Mouse (Mus musculus) thymus, postnatal 36 days (tissue): Measurements from ENCODE around the gene Iqsec1.

Experiments used
- DNase-seq, 2 experiments: peaks; one replicate each; pipeline ENCODE4 v3.0.0; 2022; ENCODE audit warnings: mixed read lengths in 2 of 2

Iqsec1 gene

GRCm38 (mm10) chr6:90887024-90887775 is 101.3 kb downstream of the Iqsec1 start:
- no peak for DNase-seq

GRCm38 (mm10) chr6:90885626-90886025 is 102.9 kb downstream of the Iqsec1 start:
- no peak for DNase-seq

- no peak for DNase-seq
Observed at GRCm38 (mm10) chr6:90884631-90885030, 103.9 kb downstream of the Iqsec1 start.

- DNase-seq: no peak
Observed at GRCm38 (mm10) chr6:90880975-90881374, 107.5 kb downstream of the Iqsec1 start.

- DNase-seq: no peak
Observed at GRCm38 (mm10) chr6:90880404-90880803, 108.1 kb downstream of the Iqsec1 start.

GRCm38 (mm10) chr6:90871581-90871980 is 116.9 kb downstream of the Iqsec1 start:
- no peak for DNase-seq

- no peak for DNase-seq
Observed at GRCm38 (mm10) chr6:90868033-90868432, 120.5 kb downstream of the Iqsec1 start.

GRCm38 (mm10) chr6:90861370-90861769 is 127.1 kb downstream of the Iqsec1 start:
- no peak for DNase-seq

- DNase-seq: no peak
Observed at GRCm38 (mm10) chr6:90857844-90858243, 130.6 kb downstream of the Iqsec1 start.

- DNase-seq: no peak
Observed at GRCm38 (mm10) chr6:90852360-90852759, 136.1 kb downstream of the Iqsec1 start.

GRCm38 (mm10) chr6:90848068-90848467 is 140.4 kb downstream of the Iqsec1 start:
- no peak for DNase-seq

GRCm38 (mm10) chr6:90847523-90847922 is 141.0 kb downstream of the Iqsec1 start:
- DNase-seq: no peak

GRCm38 (mm10) chr6:90839972-90840371 is 148.5 kb downstream of the Iqsec1 start:
- no peak for DNase-seq

- no peak for DNase-seq
Observed at GRCm38 (mm10) chr6:90836749-90837148, 151.7 kb downstream of the Iqsec1 start.

- DNase-seq: no peak
Observed at GRCm38 (mm10) chr6:90829536-90829935, 158.9 kb downstream of the Iqsec1 start.

- DNase-seq: peak in 1 of 2 experiments; percentile 44
Observed at GRCm38 (mm10) chr6:90825063-90825462, 163.4 kb downstream of the Iqsec1 start.

GRCm38 (mm10) chr6:90823322-90823721 is 165.2 kb downstream of the Iqsec1 start:
- DNase-seq: no peak

- no peak for DNase-seq
Observed at GRCm38 (mm10) chr6:90821916-90822602, 166.4 kb downstream of the Iqsec1 start.

- peak in 1 of 2 experiments; percentile 16 for DNase-seq
Observed at GRCm38 (mm10) chr6:90819880-90820279, 168.6 kb downstream of the Iqsec1 start.

GRCm38 (mm10) chr6:90818956-90819355 is 169.5 kb downstream of the Iqsec1 start:
- peak; percentile 54 to 55 for DNase-seq

GRCm38 (mm10) chr6:90816551-90816950 is 171.9 kb downstream of the Iqsec1 start:
- no peak for DNase-seq

- DNase-seq: no peak
Observed at GRCm38 (mm10) chr6:90815341-90815740, 173.1 kb downstream of the Iqsec1 start.

GRCm38 (mm10) chr6:90813526-90813925 is 175.0 kb downstream of the Iqsec1 start:
- no peak for DNase-seq

- DNase-seq: no peak
Observed at GRCm38 (mm10) chr6:90812584-90812983, 175.9 kb downstream of the Iqsec1 start.
